Mouse (Mus musculus): ENCODE measurements around the gene Tpcn2.

Gene Tpcn2

DNA sequence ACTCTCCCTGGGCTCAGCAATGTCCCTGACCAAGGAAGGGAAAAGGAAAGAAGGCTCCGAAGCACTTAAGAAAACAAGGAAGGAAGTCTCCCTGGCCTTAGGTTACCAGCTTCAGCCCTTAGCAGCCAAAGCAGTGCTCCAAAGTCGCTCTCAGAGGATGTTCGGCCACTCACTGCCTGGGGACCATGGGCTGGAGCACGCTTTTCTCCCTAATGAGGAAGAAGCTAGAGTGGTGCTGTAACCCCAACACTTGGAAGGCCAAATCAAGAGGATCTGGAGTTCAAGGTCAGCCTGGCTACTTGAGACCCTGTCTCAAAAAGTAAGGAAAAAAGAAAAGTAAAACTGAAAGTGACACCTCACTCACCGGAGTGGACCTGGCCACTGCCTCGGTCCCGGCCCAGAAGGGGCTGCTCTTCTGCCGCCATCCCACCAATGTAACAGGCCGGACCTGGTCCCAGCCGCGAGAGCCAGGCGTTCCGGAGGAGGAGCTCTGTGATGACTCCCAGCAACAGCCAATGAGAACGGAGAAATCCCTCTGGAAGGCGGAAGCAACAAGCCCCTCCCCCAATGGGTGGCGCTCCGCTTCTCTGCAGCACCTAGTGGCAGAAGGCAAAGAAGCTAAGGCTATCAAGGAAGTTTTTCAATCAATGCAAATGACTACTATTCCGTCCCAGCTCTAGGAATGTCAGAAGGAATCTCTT is at the start of gene Tpcn2:
Gene Tpcn2, minus strand, starts transcription at position 525 of the 701 bp plus-strand sequence.
- DNase-seq = peak; percentile 93

DNA sequence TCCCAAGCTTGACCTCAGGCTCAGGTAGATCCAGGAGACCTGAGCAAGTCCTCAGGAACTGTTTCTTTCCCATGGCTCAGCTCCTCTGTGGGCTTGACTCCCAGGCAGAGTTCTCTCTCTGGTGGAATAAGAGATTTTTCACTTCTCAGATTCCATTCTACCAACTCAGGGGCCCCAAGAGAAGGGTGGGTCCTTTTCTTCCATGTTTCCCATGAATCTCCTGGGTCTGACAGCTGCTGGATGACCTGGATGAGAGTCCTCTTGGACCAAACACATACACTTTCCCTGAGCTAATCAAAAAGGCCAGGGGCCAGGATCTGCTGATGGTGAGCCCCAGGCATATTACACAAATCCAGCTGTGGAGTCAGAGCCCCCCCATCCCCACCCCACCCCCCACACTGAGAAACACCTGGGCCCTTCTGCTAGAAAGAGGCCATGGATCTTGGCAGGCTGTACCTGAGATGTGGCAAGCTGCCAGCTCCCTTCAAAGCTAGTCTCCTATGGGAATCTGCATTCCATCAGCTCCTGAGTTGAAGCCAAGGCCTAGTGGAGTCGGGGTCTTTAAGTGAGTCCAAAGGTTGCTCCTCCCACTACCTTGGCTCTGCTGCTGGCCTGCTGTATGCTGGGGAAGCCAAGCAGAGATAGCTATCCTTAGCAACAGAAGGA is 48.7 kb upstream of the Tpcn2 start:
- DNase-seq = no peak

DNA sequence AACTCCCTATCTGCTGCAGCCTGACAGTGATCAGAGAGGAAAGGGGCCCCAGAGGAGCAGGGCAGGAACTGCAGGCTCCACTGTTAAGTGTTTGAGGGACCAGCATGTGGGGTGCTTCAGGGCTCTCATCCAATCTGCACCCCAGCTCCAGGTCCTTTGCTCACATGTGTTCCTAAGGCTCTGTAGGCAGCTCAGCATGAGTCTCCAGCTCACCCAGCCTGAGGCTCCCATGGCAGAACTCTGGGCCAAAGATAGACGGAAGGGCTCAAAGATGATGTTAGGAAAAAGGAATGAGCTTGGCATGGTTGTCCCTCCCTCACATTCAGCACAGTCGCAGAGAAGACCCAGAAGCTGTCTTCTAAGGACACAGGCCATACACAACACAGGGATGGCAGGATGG is 46.8 kb upstream of the Tpcn2 start:
- DNase-seq = no peak

DNA sequence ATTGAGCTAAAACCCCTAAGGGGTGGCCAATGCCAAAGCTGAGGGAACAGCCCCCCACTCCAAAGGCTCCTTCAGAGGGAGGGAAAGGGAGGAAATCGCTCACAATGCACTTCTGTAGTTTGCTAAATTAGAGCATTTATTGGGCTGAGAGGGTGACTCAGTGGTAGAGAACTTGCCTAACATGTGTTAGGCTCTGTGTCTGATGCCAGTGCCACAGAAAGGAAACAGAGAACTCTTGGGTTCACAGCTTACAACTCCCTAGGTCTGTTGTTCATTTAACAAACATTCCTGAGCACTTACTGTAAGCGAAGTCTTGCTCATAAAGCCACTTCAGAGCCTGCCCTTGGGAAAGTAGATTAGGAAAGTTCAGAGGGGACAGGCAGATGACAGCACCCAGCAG is 46.2 kb upstream of the Tpcn2 start:
- DNase-seq = no peak

DNA sequence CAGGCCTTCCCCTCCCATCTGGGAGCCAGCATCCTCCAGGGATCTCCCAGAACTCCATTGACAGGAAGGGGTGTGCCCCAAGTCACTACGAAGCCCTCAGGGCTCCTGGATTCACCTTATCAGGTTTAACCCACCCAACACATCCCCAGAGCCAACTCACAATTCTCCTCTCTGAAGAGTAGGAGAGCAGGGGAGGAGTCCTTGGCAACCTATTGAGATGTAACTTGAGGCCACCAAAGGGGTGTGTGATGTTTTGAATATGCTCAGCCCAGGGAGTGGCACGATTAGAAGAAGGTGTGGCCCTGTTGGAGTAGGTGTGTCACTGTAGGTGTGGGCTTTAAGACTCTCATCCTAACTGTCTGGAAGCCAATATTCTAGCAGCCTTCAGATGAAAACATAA is 41.9 kb upstream of the Tpcn2 start:
- no peak for DNase-seq

DNA sequence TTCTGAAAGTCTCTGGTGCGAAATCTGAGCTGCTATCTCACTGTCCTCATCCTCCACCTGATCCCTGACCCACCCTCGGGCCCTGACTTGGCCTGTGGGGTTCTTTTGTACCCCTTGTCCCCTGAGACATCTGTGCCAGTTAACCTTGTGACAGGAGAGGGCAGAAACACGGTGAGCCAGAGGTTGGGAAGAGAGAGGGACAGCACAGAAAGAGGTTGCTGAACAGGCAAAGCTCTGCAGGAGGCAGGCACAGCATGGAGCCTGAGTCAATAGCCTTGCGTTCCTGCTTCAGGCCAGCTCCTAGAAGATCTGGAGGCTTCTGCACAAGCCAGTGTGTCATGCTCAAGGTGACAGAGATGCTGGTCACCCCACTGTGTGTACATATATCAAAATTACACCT is 39.8 kb upstream of the Tpcn2 start:
- DNase-seq = no peak

DNA sequence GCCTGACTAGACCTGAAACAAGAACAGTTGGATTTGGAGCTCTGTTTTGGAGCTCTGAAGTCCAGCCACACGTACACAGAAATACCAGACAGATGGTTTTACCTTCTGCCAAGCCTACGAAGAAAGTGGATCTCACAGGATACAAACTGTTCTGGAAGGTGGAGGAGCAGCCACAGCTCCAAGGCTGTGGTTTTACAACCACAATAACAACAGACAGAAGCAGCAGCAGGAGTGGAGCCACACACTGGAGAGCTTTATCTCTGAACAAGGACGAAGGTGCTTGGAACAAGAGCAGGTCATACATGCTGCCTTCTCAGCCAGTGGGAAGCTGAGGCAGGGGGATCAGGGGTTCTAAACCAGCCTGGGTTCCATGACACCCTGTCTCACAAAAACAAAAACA is 35.7 kb upstream of the Tpcn2 start:
- DNase-seq = peak; percentile 62

DNA sequence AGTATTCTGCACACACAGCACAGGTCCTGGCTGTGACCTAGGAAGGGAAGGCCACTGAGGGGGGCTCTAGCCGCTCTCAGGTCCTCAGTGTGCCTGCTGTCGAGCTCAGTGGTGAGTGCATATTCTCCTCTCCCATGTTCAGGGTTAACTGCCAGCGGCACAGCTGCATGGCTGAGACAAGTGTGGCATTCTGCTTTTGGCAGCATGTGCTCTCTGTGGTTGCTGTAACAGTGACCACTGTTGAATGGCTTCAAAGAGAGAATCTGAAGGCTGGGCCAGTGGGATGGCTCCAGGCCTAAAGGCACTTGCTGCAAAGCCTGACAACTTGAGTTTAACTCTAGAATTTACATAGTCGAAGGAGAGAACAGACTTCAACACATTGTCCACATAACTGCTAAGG is 33.7 kb upstream of the Tpcn2 start:
- peak; percentile 72 for DNase-seq

DNA sequence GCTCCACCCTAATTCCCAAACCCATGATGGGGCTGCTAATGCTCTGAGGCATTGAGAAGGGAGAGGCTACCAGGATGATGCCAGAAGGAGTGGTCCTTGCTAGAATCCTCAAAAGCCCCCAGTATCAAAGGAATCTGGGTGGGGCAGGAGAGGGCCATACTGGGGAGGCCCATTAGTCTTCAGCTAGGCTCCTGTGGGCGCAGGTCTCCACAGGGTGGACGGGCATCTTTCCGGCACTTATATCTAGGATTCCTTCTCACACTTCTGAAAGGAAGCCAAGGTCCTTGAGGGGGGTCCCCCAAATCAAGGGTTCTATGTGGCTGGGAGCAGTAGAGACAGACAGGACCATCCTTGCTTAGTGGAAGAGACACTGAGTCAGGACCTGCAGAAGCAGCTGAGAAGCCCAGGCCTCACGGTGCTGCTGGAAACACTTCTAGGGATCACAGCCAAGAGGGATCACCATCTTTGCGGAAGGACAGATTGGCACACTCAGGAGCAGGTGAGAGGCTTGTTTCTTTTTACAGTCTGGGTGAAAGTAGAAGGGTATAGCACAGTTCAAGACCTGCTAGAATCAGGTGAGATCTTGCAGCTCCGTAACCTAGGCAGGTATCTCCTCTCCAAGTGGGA is 31.1 kb upstream of the Tpcn2 start, which contains the start of gene Mrgprd:
Gene Mrgprd, plus strand, starts transcription at position 51 of the 627 bp plus-strand sequence.
- DNase-seq = no peak

DNA sequence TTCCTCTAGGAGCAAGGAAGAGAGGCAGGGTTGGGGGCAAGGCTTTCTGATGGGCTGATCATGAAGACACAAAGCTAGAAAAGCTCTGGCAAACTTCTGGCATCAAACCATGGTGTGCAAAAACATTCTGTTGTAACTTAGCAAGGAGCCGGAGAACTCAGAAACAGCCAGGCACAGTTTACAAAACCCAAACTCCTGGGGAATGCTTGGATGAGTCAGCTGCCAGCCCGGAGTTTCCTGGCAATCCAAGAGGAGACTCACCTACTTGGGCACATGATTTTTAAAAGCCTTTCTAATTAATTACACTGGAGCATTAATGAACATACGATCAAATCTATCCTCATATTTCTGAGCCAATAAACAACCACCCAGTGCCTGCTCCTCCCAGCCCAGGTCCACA is 28.3 kb upstream of the Tpcn2 start:
- no peak for DNase-seq

DNA sequence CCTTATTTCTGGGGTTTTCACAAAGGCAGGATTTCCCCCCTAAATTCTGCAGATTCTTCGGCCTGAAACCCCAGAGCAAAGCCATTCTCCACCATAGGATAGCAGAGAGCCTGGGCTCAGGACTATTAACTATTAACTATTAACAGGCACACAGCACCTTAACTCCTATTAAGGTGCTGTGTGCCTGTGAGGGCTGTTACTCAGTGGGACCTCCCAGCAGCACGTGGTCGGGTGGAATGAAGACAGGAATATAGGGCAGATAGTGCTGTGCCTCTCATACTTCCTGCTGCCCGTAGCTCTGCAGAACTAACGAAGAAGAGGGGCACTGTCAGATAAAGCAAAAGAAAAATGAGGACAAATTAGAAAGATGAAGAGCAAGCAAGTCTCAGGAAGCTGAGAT is 26.7 kb upstream of the Tpcn2 start:
- DNase-seq = no peak

DNA sequence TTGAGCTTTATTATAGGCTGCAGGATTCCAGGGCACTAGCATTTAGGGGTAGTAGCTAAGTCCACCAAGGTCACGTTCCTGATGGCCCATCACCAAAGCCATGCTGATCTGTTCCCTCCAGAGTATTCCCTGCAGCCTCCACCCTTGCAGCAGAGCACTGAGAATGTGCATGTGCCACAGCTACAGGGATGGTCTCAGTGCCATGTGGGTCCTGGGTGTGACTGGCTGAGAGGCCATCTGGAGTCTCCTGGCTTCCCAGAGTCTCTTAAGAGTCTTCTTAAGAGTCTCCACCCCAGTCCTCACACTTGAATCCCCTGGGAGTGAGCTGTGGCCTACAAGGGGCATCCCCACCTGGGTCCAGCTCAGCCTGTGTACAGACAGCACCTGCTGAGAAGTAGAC is 26.1 kb upstream of the Tpcn2 start:
- DNase-seq = no peak

DNA sequence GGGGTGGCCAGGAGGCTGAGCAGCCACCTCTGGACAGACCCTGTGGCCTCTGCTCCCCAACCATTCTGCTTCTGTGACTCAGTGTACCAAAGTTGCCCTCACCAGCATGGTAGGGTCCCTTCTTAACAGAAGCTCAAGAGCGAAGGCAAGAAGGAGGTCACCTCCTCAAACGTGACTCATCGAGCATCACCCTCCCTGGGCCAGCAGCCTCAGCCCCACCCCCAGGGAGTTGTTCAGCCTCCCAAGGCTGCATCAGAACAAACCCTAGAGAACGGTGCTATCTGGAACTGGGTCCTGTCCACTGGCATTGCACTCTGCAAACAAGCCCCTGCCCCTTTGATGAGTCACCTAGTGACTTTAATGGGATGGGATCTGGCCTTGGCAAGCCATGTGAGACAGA is 25.1 kb upstream of the Tpcn2 start:
- DNase-seq = no peak

DNA sequence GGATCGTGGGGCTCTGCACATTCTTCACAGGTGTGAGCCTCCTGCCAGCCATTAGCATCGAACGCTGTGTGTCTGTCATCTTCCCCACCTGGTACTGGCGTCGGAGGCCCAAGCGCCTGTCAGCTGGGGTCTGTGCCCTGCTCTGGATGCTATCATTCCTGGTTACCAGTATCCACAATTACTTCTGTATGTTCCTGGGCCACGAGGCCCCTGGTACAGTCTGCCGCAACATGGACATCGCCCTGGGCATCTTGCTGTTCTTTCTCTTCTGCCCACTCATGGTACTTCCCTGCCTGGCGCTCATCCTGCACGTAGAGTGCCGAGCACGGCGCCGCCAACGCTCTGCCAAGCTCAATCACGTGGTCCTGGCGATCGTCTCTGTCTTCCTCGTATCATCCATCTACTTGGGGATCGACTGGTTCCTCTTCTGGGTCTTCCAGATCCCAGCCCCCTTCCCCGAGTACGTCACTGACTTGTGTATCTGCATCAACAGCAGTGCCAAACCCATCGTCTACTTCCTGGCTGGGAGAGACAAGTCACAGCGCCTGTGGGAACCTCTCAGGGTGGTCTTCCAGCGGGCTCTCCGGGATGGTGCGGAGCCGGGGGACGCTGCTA is 24.4 kb upstream of the Tpcn2 start:
- peak; percentile 33 for DNase-seq

DNA sequence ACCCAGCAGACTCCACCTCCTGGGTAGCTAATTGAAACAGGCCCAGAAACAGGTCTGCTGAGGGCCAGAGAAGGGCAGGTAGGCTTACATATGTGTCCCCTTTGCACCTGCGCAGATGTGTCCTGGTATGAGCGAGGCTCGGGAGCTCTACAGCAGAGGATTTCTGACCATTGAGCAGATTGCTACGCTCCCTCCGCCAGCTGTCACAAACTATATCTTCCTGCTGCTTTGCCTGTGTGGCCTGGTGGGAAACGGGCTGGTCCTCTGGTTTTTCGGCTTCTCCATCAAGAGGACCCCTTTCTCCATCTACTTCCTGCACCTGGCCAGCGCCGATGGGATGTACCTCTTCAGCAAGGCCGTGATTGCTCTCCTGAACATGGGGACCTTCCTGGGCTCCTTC is 23.8 kb upstream of the Tpcn2 start:
- DNase-seq = no peak

DNA sequence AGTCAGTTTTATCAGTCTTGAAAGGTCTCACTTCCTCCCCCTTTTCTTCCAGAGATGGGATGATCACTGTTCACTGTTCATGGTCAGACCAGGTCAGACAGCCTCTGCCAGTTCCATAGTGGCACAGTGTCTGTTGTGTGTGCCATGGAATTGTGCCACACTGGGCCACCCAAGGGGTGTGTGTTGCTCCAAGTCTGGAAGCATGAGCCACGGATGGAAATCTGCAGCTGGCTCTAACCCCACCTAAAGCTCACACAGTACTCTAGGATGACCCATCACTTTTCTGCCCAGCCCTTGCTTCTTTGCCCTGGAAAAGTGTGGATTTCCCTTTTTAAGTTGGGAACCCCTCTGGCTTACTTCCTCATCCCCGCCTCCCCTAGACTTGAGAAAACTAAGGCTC is 20.3 kb upstream of the Tpcn2 start:
- no peak for DNase-seq

DNA sequence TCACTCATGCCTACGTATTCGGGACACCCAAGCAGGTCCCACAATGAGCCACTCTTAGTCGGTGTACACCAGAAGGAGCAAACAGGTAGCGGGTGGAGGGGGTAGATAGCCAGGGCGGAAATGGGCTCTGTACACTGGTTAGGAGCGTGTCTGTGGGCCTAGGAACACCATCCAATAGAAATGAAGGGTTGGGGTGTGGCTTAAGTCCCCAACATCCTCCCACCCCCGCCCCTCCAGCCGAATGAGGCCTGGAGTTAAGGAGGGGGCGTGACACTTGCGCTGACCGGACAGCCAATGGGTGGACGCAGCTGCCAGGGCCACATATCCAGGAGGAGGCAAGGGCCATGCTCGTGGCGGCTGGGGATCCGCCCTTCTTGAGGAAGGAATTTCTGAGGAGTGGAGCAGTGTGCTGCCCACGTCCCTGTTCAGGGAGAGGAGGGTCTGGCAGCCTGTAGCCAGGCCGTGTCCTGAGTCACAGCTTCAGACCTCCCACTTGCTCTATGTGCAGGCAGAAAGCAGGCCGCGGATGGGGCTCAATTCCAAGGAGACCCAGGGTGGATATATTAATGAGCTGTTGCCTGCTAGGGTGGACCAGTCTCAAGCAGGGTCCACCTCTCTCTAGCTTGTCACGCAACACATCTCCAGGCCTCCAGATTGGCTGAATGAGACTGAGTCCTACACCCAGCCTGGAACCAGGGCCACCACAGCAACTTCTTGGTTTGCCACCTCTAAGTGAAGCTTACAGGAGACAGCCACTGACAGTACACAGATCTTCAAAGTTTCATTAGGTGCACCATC is 18.9 kb upstream of the Tpcn2 start:
- no peak for DNase-seq

DNA sequence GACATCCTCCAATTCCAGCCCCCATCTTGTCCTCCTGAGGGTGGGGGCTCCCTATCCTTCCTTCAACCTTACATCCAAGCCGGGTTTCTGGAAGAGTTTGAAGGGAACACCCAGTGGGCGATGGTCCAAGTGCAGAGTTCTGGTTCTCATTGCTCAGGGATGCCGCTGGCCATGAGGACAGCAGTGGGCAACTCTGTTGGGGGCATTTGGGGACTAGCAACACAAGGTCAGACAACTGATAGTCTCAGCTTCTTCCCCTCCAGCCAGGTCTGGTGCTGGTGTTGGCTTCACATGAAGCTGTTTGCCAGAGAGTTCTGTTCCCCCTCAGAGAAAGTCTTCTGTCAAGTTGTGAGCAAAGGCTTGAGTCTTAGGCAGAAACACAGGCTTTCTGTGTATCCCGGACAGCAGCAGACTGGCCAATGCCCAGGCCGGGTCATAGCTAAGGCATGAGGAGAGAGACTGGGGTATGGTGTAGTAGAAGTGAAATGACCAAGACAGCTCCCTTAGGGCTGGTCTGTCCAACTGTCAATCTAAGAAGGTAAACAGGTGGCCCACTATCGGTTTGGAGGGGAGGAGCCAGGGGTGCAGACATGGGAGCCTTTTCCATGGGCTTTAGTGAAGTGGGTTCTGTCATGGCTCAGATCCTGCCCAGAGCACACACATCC is 17.7 kb upstream of the Tpcn2 start:
- DNase-seq = no peak

DNA sequence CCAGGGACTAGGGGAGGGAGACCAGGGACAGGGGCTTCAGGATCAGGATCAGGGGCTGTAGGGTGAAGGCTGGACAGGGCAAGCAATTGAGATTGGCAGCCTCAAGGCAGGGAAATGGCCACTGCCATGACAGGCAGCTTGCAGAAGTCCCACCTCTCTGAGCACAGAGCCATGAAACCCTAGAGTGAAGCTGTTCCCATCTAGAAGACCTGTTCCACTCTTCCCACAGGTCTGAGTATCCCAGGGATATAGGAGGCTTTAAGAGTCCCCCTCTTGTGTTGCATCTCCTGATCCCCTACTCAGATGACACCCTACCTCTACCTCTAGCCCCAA is 17.2 kb upstream of the Tpcn2 start:
- DNase-seq = no peak

DNA sequence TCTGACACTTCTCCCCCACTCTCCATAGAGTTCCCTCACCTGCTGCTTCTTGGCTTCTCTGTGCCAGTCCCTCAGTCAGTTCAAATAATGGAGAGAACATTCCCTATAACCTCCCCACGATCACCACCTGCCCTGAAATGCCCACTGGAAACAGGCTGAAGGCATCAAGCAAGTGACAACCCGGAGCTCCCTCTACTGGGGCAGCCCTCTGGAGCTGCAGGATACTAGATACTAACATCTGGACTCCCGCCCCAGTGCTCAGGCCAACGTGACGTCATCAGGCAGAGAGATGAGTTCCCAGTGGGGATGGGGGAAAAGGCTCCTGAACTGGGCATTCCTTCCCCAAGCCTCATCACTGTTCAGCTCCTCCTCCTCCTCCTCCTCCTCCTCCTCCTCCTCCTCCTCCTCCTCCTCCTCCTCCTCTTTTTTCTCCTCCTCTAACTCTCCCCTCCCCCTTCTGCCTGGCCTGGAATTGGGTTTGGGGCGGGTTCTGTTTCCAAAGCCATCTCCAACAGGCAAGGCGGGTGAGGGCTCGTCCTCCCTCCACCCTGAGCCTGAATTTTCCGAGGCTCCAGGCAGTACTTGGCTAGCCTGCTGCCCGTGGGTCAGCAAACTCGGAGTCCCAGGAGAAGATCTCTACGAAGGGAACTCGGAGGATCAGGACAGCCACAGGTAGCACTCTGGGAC is 16.7 kb upstream of the Tpcn2 start, which contains the start of gene Mrgprf:
Gene Mrgprf, plus strand, starts transcription at position 508 of the 687 bp plus-strand sequence.
- peak; percentile 50 for DNase-seq

DNA sequence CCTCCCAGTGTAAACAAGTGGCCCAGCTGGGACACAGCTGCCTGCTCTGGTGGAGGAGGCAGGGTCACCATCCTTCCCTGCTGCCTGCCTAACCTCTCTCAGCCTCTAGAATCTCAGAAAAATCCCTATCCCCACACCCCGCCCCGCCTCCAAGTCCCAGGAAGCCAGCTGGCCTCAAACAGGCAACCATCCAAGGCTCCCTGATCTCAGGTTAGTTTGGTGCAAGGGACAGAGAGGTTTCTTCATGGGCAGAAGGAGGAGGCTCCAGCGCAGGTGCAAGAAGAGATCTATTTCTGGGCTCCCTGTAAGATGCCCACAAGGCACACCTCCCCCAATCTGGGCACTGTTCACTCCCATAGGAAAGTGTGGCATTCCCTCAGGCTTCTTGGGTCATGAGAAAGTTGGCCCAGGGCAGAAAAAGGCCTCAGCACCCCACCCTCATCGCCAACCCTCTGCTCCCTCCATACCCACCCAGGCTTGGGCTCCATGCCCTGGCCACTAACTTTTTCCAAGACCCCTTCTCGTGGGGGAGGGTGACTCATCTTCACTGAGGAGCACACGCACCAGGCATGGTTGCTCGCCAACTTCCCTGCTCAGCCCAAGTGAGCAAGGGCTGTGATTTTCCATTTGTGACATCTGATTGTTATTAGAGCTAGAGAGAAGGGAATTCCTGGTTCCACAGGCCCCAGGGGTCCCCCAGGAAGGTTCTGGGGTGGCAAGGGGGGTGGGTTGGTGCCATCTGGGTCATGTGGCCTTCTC is 15.9 kb upstream of the Tpcn2 start:
- no peak for DNase-seq
